Mouse (Mus musculus) gonadal fat pad, adult 2 months (tissue): ENCODE results near the gene Hoxb7. TPM values are rescaled to one million over a fixed set of nuclear protein-coding genes. Genes with fewer than 3 reads are reported as not detected.

Experiments
- DNase-seq: peaks from one replicate; pipeline ENCODE4 v3.0.0-alpha.2; 2012; ENCODE audit warnings: low read depth
- polyA plus RNA-seq: library from polyadenylated mRNA; depleted of rRNA; stranded (reverse); fragments of >200 nt; gene quantifications from 2 replicates; pipeline ENCODE4 v1.2.3, GENCODE M21; 2012; rRNA removed

Gene Hoxb7
- polyA plus RNA-seq, 1 experiment, result 49.4 TPM

DNA sequence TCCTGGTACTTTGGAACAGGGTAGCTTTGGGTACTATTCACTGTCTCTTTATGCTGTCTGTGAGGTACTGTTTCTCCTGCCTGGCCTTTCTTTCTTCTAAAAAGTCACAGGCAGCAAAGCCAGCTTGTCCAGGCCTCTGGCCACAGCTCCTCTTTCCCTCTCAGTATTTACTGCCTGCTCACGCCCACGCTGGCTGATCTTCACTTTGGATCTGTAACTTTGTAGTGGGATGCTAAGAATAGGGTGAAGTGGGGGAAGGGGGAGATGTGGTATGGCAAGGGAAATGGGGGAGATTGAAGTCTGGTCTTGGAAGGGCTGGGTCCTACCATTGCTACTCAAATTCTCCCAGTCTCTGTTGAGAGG, 47.6 kb downstream of the Hoxb7 start:
- no peak for DNase-seq

DNA sequence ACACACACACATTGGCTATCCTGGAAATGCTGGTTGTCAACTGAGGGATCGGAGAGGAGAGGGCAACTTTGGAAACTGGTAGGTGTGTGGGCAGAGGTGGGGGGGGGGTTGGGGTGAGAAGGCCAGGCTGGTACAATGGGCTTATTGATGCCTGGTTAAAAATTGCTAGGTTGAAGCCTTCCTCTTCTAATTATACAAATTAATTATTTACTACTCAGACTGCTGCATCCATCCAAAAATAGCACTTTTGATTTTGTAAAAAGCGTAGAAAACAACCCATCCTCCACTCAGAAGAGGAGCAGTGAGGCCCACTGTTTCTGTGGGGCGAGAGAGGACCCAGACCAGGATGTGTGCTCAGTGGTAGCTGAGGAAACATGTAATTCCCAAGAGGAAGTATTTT, 48.6 kb downstream of the Hoxb7 start:
- DNase-seq, result no peak

DNA sequence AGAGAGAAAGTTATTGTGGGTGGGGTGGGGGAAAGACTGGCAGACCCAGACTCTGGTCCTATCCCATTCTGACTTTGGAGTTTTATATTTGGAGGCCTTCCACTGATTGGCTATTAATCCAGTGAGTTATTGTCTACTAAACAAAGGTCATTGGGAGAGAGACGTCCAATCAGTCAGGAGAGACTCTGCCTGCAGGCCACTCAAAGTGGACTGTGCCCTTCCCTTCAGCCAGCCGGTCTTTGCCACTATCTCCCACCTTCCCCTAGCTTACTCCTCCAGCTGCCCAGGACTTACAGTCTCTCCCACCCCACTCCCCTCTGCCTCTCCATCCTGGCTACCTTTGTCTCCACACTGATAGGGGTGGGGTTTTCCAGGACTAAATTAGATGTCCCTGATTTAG, 50.2 kb downstream of the Hoxb7 start:
- no peak for DNase-seq

DNA sequence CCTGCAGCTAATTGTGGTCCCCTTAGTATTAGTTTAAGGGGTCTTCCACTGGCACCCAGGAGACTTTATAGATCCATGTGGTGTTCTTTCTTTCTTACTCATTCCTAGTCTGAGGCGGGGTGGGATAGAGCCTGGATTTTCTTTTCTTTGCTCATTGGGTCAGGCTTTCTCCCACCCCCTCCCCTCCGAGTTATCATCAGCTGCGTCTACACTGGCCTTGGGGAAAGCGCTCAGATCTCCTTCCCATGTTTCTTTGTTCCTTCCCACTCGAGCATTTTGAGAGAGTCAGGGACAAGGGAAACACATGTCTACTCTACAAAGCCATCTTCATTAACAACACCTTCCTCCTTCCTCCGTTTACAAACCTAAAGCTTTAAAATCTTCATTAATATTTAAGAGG, 50.6 kb downstream of the Hoxb7 start:
- DNase-seq, result no peak

DNA sequence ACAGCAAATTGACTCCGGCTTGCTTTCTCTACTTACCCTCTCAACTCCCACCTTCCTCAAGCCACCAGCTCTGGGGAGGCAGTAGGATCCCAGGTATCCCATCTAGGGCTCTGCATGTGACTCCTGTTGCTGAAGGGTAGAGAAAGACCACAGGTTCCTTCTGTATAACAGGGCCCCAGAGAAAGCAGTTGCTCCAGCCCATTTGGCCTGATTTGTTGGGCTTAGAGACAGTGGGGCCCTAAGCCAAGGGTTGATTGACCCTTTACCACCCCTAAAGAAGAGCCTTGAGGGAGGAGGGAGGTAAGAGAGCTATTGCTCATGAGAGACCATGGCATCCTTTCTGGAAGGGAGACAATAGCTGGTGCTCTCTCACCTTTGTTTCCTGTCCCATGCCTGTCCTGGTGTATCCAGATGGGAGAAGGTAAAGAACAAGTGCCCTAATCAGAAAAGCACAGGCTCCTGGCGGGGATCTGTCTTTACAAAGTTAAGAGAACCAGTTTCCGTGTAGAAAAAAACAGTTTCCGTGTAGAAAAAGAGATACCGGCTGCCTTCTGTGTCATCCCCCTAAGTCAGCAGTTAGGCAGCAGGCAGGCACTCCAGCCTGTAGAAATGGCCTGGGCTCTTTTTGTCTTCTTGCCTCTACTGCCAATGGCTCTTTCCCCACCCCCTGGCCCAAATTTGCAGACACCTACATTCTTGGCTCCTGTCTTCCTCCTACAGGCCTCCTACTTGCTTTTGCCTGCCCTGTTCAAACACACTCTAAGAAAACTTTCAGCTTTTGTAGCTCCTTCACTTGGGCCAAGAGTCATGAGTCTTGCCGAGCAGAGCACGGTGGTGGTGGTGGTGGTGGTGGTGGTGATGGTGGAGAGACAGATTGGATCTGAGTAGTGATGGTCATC, 52.8 kb downstream of the Hoxb7 start:
- no peak for DNase-seq

Other genes with a start within 250 kb of the Hoxb7 start
- gene Ube2z, start 221.2 kb upstream of the Hoxb7 start, polyA plus RNA-seq, result 89.4 and 104 TPM in 2 replicates
- gene Atp5g1, start 211.0 kb upstream of the Hoxb7 start, polyA plus RNA-seq, result 603 and 668 TPM in 2 replicates
- gene Calcoco2, start 174.7 kb upstream of the Hoxb7 start, polyA plus RNA-seq, result 0.09 TPM in 1 of 2 replicates, not detected in the other
- 0.45 and 0.84 TPM in 2 replicates for gene Ttll6, start 152.8 kb upstream of the Hoxb7 start, polyA plus RNA-seq
- gene Hoxb13, start 92.3 kb upstream of the Hoxb7 start, polyA plus RNA-seq, result 0.04 TPM in 1 of 2 replicates, not detected in the other
- 27.8 and 31.5 TPM in 2 replicates for gene Hoxb9, start 15.2 kb upstream of the Hoxb7 start, polyA plus RNA-seq
- 137 and 237 TPM in 2 replicates for gene Hoxb8, start 4.7 kb upstream of the Hoxb7 start, polyA plus RNA-seq
- 153 and 221 TPM in 2 replicates for gene Hoxb6, start 5.9 kb downstream of the Hoxb7 start, polyA plus RNA-seq
- gene Hoxb5, start 16.7 kb downstream of the Hoxb7 start, polyA plus RNA-seq, result 10.7 and 13.8 TPM in 2 replicates
- gene Hoxb4, start 31.6 kb downstream of the Hoxb7 start, polyA plus RNA-seq, result 19.5 and 22.4 TPM in 2 replicates
- 20.1 and 26.4 TPM in 2 replicates for gene Hoxb3, start 36.7 kb downstream of the Hoxb7 start, polyA plus RNA-seq
- gene Hoxb2, start 63.9 kb downstream of the Hoxb7 start, polyA plus RNA-seq, result 31.4 and 43.0 TPM in 2 replicates
- 0.92 and 1.0 TPM in 2 replicates for gene Hoxb1, start 79.1 kb downstream of the Hoxb7 start, polyA plus RNA-seq
- gene Skap1, start 178.0 kb downstream of the Hoxb7 start, polyA plus RNA-seq, result 8.8 and 11.0 TPM in 2 replicates